Mouse (Mus musculus) B cell, adult 62 days (primary cell): ENCODE results near the gene Mapk8ip3. TPM values are rescaled to one million over a fixed set of nuclear protein-coding genes. Genes with fewer than 3 reads are reported as not detected.

Experiments
- total RNA-seq: library from RNA; stranded (reverse); gene quantifications from 4 replicates; pipeline ENCODE4 v1.2.4, GENCODE M21; 2023

The Mapk8ip3 gene
- 208 to 219 TPM (median 213 TPM) in 4 replicates for total RNA-seq

GRCm38 (mm10) chr17:24936259-24937237 is at the start of gene Mapk8ip3:
Gene Mapk8ip3 (minus strand): TSS chr17:24936977.

DNA sequence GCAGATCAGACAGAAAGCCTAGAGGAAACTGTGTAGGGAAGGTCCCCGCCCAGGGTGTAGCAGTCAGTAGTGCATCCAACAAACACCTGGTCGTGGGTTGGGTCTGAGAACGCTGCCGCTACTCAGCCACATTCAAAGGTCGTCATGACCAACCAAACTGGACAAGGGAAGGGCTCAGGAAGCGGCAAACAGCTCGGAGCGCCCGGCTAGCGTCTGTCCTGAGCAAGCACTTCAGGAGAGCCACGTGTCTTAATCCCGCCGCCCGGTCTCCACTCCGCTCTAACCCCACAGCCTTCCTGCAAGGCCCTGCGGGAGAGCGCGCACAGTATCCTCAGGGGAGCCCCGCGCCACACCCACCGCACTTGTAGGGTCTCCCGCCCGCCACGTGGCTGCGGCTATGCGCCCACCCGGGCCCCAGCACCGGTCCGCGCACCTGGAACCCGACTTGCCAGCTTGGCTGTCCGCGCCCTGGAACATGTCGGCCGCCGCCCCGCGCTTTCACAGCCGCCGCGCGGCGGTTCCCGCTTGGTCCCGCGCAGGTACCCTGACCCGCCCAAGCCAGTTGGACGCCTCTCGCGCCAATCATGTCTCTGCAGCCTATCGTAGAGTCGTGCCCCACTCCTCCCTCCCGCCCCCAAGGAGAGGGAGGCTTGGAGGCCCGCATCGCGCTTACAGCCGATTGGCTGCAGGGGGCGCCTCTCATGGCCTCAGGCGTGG is 23.5 kb upstream of the Mapk8ip3 start, which contains the start of gene Jpt2:
Gene Jpt2, minus strand, starts transcription at position 555 of the 717 bp plus-strand sequence.

GRCm38 (mm10) chr17:24896241-24896992 is 40.4 kb downstream of the Mapk8ip3 start, which contains the start of gene Nme3:
Gene Nme3 (plus strand): TSS chr17:24896500.

GRCm38 (mm10) chr17:24894995-24895547 is 41.7 kb downstream of the Mapk8ip3 start, which contains the start of the genes Eme2 and Mrps34:
Gene Eme2 (minus strand): TSS chr17:24895087.
Gene Mrps34 (plus strand): TSS chr17:24895116.

GRCm38 (mm10) chr17:24886134-24886931 is 50.4 kb downstream of the Mapk8ip3 start, which contains the start of the genes Nubp2 and Spsb3:
Gene Nubp2 (minus strand): TSS chr17:24886349.
Gene Spsb3 (plus strand): TSS chr17:24886643.

GRCm38 (mm10) chr17:24865776-24866175 is 71.0 kb downstream of the Mapk8ip3 start, which contains the start of gene Igfals:
Gene Igfals (plus strand): TSS chr17:24865997.

DNA sequence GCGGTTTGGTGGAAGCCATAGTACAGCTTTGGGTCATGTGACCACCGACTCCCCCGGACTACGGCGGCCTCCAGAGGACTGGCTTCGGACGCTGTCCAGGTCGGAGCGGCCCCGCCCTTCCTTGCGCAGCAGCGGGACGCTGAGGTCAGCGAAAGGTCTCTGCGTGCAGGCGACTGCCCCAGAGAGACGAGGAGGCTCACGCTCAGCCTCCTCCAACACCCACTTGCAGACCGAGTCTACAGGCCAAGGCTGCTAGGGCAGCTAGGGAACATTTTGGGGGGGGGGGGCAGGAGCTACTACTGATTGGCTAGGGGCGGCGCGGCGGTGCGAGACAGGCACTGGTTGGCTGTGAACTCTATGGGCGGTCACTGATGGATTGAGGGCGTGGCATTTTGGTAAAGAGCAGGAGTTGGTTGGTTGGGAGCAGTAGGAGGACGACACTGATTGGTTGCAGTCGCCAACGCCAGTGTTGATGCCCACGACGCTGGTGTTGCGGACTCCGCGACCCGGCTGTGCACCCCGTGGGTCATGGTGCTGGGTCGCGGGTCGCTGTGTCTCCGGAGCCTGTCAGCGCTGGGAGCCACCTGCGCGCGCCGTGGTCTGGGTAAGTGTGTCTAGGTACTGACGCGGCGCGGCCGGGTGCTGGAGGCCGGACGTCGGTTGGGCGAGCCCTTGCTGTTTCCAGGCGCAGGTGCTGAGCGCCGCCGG is 86.6 kb downstream of the Mapk8ip3 start, which contains the start of gene Fahd1:
Gene Fahd1, minus strand, starts transcription at position 300 of the 708 bp plus-strand sequence.

Other genes starting within 250 kb of the Mapk8ip3 start
- gene Syngr3, start 247.0 kb downstream of the Mapk8ip3 start, total RNA-seq: not detected in 4 replicates
- 12.9 to 22.3 TPM (median 19.2 TPM) in 4 replicates for gene Gfer, start 240.8 kb downstream of the Mapk8ip3 start, total RNA-seq
- 5.5 to 8.2 TPM (median 5.8 TPM) in 4 replicates for gene Noxo1, start 240.7 kb downstream of the Mapk8ip3 start, total RNA-seq
- 27.5 to 42.8 TPM (median 32.7 TPM) in 4 replicates for gene Tbl3, start 229.3 kb downstream of the Mapk8ip3 start, total RNA-seq
- gene Rnf151, start 218.9 kb downstream of the Mapk8ip3 start, total RNA-seq: not detected in 4 replicates
- gene Rps2, start 218.9 kb downstream of the Mapk8ip3 start, total RNA-seq: 1,219 to 1,283 TPM (median 1,236 TPM) in 4 replicates
- 67.0 to 84.4 TPM (median 75.9 TPM) in 4 replicates for gene Ndufb10, start 212.5 kb downstream of the Mapk8ip3 start, total RNA-seq
- 1.6 TPM in 1 of 4 replicates, not detected in the others for gene Rpl3l, start 209.2 kb downstream of the Mapk8ip3 start, total RNA-seq
- 32.3 to 40.3 TPM (median 34.7 TPM) in 4 replicates for gene Msrb1, start 200.3 kb downstream of the Mapk8ip3 start, total RNA-seq
- not detected in 4 replicates for gene Hs3st6, start 184.0 kb downstream of the Mapk8ip3 start, total RNA-seq
- gene Meiob, start 132.7 kb downstream of the Mapk8ip3 start, total RNA-seq: not detected in 4 replicates
- 29.2 to 37.9 TPM (median 31.8 TPM) in 4 replicates for gene Hagh, start 96.8 kb downstream of the Mapk8ip3 start, total RNA-seq
- 1.6 to 2.9 TPM (median 2.5 TPM) in 4 replicates for gene Fahd1, start 86.6 kb downstream of the Mapk8ip3 start, total RNA-seq
- gene Igfals, start 71.0 kb downstream of the Mapk8ip3 start, total RNA-seq: 0.45 to 0.72 TPM (median 0.59 TPM) in 4 replicates
- gene Nubp2, start 50.6 kb downstream of the Mapk8ip3 start, total RNA-seq: 53.9 to 62.6 TPM (median 58.4 TPM) in 4 replicates
- 22.1 to 30.5 TPM (median 28.7 TPM) in 4 replicates for gene Spsb3, start 50.3 kb downstream of the Mapk8ip3 start, total RNA-seq
- gene Eme2, start 41.9 kb downstream of the Mapk8ip3 start, total RNA-seq: 65.3 to 77.7 TPM (median 72.9 TPM) in 4 replicates
- gene Mrps34, start 41.9 kb downstream of the Mapk8ip3 start, total RNA-seq: 27.2 to 32.9 TPM (median 29.8 TPM) in 4 replicates
- gene Nme3, start 40.5 kb downstream of the Mapk8ip3 start, total RNA-seq: 16.7 to 22.9 TPM (median 20.5 TPM) in 4 replicates
- 26.3 to 41.9 TPM (median 33.7 TPM) in 4 replicates for gene Jpt2, start 23.7 kb upstream of the Mapk8ip3 start, total RNA-seq
- gene Cramp1l, start 78.8 kb upstream of the Mapk8ip3 start, total RNA-seq: 34.2 to 39.7 TPM (median 38.7 TPM) in 4 replicates
- 65.2 to 73.5 TPM (median 69.5 TPM) in 4 replicates for gene Ift140, start 79.1 kb upstream of the Mapk8ip3 start, total RNA-seq
- not detected in 4 replicates for gene Tmem204, start 146.6 kb upstream of the Mapk8ip3 start, total RNA-seq
- gene Telo2, start 179.0 kb upstream of the Mapk8ip3 start, total RNA-seq: 30.7 to 41.3 TPM (median 35.3 TPM) in 4 replicates
- 0.39 TPM in 1 of 4 replicates, not detected in the others for gene Ptx4, start 183.8 kb upstream of the Mapk8ip3 start, total RNA-seq
- gene Clcn7, start 196.4 kb upstream of the Mapk8ip3 start, total RNA-seq: 41.6 to 48.1 TPM (median 42.1 TPM) in 4 replicates
- 0.24 to 0.56 TPM in 2 of 4 replicates, not detected in the others for gene Ccdc154, start 225.5 kb upstream of the Mapk8ip3 start, total RNA-seq
- gene Gm38655, start 238.5 kb upstream of the Mapk8ip3 start, total RNA-seq: not detected in 4 replicates
- 11.1 to 14.3 TPM (median 13.7 TPM) in 4 replicates for gene BC003965, start 247.6 kb upstream of the Mapk8ip3 start, total RNA-seq